Mouse (Mus musculus) brain, adult 2 months (tissue): ENCODE results near the gene Spint2.

Experiments
- DNase-seq: peaks from one replicate; pipeline ENCODE4 v3.0.0; 2011; ENCODE audit warnings: low read depth, low spot score

Spint2 gene

DNA sequence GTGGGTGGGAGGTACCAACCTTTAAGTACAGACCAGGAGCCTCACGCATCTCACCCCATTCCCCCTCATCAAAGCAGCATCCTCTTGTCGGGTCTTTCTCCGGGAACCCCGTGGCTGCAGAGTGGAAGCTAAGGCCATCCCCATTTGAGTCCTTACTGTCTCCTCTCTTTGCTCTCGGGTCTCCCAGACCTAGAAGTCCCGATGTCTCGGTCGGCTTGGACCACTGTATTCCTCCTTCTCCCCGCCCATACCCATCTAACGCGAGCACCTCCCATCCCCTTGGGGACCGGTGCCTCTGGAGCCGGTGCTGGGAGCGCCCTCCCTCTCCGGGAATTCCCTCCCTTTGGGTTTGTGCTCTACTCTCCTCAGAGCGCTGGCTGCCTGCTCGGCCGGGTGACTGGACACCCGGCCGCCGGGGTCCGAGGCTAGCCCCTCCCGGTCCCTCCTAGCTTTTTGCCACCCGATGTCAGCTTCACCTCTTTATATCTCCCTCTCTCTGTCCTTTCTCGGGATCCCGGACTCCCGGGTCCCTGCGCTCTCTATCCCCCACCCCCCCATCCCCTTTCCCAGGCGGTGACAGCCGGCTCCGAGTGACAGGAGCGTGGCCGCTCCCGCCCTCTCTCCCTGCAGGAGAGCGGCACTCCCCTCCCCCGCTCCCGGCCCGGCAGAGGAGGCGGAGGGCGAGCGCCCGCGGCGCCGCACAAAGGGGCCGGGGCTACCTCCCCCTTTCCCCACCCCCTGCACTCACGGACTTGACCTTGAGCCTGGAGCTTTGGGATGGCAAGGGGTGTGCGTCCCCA is 23.0 kb upstream of the Spint2 start:
- DNase-seq = no peak

DNA sequence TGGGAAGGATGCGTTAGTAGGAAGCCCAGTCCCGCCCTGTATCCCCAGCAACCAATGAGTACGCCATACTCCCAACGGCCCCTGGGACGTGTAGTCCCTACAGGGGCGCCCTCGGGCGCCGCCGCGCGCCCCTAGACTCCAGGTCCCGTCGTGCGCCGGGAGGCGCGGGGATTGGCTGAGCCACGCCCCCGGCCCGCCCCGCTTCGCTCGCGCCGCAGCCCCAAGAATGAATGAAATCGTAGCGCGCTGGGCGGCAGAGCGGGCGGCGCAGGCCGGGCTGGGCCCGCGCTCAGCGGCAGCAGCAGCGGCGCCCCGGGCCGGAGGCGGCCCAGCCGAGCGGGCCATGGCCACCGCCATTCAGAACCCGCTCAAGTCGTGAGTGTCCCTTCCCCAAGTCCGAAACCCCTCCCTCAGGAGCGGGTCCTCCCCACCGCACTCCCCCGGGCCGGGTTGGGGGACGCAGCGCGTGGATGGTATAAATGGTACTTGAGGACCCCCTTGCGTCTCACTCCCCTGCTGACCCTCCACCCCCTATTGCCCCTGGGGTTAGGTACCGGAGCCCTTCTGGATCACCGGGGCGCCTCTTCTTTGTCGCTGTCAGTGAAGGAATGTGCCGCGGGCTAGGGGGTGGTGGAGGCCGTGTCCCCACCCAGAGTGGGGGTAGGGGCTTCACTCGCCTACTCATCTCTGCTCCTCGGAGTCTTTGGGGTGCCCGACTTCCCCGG is 22.2 kb upstream of the Spint2 start, which contains the start of gene Dpf1:
TSS of gene Dpf1 (plus strand) at position 214 of the 725 bp plus-strand sequence.
- DNase-seq = peak; percentile 97

DNA sequence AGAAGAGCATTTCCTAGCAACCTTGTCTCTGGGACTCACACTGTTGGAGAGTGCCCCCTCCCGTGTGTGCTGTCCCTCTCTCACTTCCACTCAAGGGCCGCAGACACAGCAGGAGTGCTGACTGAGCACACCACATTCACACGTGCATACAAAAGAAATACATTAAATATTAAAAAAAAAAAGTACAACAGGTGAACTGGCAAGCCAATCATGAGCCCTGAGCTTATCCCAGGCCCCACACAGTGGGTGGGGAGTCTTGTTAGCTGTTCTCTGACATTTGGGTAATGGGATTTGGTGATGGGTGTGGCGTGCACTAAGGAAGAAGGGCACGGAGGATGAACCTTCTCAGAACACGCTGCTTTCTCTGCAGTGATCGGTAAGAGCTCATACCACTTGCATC is 20.9 kb upstream of the Spint2 start:
- DNase-seq = no peak

DNA sequence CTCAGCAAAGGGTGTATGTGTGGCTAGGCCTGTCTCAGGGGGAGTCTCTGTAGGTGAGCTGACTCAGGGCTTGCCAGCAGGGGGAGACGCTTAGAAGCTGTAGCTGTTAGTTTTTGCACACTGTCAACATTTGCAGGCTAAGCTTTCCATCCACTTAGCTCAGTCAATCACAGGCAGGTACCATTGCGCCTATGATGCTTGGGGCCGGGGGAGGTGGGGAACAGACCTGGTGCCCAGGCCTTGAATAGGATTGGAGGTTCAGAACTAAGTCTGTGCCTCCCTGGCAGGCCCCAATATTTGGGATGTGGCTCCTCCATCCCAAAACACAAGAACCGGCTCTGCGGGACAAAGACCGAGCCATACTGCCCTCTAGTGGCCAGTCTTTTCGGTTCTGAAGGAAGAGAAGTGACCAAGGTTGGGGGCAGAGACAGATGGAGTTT is 19.4 kb upstream of the Spint2 start:
- DNase-seq = peak; percentile 88

DNA sequence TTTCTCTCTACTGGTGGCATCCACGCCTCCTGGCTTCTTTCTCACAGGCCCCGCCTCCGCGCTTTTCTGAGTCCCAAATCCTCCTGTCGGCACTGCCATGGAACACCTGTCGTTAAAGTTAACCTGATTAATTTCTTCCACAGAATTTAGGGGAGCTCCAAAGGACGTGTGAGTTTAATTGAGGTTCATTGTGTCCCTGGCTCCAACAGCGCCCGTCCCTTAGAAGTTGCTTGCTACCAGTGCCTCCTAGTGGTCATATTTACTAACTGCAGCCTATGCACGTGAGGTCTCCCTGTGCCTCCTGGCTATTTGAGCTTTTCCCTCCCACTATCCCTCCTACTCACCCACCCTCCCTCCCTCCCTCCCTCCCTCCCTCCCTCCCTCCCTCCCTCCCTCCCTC is 15.3 kb upstream of the Spint2 start:
- DNase-seq = peak; percentile 91

DNA sequence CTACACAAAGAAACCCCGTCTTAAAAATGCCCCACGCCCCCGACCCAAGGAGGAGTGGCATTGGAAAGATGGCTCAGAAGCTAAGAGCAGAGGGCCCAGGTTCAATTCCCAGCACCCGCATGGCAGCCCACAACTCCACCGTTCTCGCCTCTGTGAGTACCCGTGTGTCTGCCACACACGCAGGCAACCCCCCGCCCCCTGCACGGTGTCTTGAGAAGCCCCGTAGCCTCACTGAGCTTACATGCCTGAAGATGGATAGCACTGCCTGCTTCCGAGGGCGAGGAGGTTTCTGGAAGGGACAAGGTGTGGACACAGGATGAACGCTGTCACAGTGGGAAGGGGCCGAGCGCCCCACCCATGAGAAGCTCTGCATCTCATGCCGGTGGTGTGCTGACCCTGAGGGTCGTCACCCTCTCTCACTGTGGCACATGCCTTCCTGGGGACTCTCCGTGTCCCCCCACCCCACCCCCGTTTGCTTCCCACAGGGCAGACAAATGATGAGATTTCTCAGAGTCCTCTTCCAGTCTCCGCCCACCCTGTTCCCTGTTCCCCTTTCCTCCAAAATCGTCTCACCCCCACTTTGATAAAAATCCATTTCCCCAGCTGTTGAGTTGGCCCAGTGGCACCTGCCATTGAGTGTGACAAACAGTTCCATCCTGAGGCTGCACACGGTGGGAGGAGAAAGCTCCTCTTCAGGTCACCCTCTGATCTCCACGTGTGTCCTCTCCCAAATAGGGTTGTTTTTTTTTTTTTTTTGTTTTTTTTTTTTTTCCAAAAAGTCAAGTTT is 14.3 kb upstream of the Spint2 start:
- no peak for DNase-seq

DNA sequence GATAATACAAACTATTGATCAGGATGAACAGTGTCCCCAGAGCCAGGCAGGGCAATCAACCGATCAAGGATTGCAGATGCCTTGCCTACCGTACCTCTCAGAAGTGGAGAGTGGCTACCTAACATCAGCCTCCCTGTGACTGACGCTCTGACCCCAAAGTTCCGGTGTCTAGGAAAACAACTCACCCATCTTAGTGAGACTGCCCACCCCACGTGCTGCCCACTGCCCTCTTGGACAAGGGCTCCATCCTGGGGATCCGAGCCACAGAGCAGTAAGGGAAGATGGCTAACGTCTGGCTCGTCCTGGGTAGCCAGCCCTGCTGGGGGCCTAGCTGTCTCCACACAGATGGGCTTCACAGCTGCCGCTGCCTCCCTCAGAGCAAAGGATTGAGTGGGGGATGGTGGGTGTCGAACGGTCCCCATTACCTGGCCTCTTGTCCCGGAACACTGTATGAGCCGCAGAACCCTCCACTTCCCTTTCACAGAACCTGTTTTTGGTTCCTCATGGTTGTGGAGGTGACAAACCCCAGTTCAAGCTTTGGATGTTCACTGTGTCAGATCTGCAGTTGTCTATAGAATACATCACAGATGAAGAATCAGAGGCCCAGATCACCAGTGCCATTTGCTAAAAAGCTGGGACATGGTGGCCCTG is 12.5 kb upstream of the Spint2 start:
- DNase-seq = no peak

DNA sequence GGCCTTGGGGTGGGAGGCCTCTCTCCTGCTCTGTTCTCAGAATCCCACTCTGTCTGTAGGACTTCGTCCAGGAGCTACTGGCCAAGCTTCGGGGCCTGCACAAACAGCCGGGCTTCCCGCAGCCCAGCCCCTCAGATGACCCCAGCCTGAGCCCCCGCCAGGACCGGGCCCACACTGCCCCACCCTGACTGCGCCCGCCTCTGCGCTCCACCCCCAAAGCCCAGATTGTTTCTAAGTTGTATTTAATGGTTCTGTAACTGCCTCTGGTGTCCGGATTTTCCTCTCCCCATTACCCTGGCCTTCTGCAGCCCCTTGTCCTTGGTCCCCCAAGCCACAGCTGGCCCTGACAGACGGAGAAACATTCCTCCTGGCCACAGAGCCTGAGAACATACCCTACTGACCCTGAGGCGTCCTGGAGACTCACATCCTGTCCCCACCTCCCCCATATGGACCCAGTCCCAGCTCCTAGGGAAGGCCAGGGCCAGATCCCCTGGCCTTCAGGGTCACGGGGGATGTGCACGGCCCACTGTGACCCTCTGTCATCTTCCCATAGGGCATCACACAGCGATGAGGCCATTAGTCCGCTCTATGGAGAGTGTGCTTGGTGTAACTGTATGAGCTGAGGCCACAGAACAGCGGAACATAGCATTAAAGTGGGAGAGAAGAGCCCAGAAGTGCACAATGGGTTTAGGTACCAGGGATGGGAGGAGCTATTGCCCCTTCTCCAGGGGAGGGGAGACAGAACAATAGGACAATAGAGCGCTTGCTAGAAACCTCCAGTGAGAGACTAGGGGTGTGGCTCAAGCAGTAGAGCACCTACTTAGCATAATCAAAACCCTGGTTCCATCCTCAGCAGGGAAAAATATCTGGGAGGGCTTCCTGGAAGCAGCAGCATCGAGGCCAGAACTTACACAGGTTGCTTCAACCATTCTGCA is 11.7 kb upstream of the Spint2 start:
- DNase-seq = peak; percentile 86

DNA sequence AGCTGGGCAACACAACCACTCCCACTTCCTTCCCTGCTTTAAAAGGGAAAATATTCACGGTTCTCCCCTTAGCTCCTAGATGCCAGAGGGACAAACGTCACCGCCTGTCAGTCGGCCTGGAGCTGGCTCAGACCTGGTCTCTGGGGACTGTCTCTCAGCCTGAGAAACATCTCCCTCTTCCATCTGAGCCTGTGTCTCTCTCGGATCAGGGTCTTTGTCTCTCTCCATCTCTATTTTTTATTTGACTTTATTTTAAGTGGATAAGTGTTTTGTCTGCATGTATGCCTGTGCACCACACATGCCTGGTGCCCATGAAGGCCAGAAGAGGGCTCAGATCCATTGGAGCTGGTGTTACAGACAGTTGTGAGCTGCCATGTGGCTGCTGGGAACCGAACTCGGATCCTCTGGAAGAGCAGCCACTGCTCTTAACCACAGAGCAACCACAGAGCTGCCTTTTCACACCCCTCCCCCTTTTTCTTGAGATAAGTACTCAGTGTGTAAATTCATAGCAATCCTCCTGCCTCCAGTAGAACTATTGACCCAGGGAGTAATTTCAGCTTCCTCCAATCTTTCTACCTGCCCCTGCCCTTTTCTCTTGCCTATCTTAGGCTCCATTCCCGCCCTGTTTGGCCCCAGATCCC is 10.9 kb upstream of the Spint2 start:
- DNase-seq = peak; percentile 86

DNA sequence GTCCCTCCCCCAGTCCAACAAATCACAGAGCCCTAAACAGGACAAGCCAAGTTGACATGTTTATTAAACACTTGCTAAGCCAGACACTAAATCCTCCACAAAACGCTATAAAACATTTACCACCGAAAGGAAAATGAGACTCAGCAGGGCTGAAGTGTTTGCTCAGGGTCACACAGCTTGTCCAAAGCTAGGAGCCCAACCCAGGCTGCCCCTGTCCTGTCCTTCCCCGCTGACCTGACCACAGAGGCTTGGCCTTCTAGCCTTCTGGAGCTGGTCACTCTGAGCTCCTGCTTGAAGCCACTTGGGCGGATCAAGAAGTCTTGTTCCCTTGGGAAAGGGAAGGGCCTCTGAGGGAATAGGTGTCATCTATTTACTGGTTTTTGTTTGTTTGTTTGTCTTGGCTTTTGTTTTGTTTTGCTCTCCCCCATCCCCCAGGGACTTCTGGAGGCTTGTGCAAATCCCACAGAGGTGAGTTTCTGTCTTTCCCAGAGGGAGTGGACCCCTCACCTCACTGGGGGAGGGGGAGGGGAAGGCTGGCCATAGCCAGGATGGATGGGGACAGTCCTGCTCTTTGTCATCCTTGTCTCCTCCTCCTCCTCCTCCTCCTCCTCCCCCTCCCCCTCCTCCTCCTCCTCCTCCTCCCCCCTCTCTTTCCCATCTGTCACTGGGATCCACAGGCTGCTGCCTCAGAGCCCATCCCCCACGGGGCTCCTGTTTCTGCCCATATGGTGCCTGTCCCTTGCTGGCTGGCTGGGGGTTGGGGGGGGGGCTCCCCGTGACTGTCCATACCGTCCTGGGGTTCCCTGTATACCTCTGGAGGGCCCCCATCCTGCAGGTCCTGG is 10.1 kb upstream of the Spint2 start:
- peak; percentile 91 for DNase-seq

DNA sequence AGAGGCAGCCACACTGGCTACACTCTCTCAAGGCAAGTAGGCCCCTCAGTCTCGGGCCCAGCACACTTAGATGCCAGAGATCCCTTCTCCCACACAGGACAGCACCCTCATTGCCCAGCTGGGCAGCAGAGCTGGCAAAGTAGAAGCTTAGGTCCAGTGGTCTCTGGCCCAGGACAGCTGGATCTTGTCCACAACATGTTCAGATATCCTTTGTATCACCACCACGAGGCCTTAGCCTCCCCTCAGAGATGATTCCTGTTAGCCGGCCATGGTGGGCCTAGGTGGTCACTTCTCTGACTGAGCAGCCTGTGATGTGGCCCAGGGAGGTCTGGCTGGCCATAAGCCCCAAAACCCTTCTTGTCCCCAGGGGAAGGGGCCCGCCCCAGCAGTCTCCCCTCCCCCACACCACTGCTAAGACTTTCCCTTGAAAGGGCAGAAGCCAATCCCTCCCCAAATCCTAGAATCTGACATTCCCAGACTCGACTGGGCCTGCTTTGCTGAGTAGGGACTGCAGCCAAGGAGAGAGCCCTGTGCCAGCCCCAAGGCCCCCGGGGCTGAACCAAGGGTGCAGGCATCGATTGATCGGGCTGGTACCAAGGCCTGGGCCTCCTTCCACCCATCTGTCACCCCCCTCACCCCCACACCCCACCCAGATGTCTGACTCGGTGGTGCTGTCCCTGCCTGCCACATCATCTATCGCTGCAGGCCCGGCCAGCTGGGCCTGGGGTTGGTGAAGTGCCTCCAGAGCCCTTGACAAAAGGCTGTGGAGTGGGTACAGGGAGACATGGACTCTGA is 9.2 kb upstream of the Spint2 start:
- DNase-seq = peak; percentile 93

DNA sequence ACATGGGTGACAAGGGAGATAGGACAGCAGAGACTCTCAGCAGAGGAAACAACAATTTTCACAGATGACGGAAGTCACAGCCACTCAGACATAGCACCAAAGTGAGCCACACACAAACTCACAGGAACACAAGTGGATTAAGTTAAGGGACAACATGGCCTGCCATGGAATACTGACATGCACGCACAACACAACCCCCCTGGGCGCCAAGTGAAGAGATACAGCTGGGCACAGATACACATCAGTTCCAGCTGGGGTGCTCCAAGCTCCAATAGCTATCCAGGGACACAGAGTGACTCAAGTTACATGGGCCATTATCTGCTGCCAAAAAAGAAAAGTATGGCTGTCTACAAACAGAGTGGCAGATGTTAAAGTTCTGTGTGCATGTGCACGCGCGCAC is 8.1 kb upstream of the Spint2 start:
- no peak for DNase-seq

DNA sequence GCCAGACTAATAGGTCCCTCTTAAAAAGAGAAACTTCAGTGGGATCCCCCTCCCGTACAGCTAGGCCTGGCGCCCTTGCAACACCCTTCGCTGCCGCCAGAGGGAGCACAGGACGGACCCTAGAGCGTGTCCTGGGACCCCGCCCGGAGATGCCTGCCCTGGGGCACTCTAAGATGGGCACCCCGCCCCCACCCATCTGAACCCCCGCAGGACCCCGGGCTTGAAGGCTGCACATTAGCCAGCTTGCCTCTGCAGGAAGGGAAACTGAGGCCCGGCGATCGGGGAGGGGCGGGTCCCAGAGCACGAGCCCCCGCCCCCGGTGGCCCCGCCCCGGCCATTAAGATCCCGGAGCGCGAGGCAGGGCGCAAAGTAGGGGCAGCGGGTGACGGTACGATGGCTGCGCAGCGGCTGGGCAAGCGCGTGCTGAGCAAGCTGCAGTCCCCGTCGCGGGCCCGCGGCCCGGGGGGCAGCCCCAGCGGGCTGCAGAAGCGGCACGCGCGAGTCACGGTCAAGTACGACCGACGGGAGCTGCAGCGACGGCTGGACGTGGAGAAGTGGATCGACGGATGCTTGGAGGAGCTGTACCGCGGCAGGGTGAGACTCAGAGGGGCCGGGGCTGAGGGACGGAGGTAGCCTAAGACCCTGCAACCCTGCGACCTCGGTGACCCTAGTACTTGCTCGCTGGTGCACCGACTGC is 7.4 kb upstream of the Spint2 start, which contains the start of gene Ppp1r14a:
TSS of gene Ppp1r14a (plus strand) at position 367 of the 697 bp plus-strand sequence.
- no peak for DNase-seq

DNA sequence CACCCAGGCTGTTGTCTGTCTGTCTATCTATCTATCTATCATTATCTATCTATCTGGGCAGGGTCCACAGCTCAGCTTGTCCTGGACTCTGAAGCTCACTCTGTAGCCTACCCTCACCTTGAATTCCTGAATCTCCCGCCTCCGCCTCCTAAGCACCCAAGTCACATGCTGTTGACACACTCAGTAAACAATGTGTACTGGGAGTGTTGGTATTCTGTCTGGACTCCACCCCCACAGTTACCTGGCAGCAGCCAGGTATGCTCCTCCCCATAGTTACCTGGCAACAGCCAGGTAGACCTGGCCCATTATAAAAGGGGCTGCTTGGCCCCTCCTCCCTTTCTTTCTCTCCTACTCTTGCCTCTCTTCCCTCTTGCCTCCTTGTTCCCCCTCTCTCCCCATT is 6.4 kb upstream of the Spint2 start:
- no peak for DNase-seq

DNA sequence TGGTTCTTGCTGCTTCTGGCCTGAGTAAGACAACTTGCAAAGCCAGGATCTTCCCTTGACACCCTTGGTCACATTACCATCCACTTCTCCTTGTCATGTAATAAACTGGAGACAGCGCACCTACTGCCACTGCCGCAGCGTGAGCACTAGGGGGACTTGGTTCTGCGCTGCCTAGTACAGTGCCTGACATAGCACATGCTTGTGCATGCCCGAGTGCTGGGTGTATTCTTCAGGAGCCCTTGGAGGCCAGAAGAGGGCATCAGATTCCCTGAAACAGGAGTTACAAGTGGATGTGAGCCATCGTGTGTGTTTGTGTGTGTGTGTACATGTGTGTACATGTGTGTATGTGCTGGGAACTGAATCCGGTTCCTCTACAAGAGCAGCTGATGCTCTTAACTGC is 5.8 kb upstream of the Spint2 start:
- DNase-seq = no peak

DNA sequence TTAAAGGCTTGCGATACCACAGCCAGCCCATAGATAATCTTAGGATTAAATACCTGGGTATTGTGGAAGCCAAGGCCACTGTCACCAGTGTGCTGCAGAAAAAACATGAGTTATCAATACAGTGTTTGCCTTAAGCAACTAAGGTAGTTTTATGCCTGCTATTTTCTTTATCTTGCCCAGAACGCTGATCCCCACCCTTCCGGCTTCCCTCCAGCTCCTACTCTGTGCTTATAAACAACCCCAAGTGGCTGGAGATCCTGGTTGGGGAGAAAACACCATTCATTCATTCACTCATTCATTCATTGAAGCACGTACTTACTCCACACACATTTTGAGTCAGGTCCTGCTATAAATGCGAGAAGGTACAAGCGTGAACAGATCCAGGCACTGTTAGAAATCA is 2.8 kb upstream of the Spint2 start:
- DNase-seq = no peak

DNA sequence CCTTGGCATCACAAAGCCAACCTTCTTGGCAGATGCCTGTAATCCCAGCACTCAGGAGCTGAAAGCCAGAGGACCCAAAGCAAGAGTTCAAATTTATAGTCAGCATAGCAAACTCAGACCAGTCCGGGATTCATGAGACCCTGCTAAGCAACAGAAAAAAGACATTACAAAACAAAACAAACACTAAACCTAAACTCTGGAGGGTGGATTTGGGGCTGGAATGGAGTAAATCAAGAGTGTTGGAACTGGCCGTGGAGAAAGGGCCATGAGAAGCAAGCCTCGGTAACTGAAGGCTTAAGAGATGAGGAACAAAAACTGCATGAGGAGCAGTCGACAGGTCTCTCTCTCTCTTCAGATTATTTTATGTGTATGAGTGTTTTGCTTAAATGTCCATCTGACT is 2.2 kb upstream of the Spint2 start:
- DNase-seq = no peak
